Comparison of ENCODE assay signal across 8 mouse cellular contexts in genomic region chr6:113604432-113605223, GRCm38 (mm10). TPM values are rescaled to one million over a fixed set of nuclear protein-coding genes. Genes with fewer than 3 reads are reported as not detected.
DNase-seq lines count a peak whose midpoint lies in the region; ATAC-seq lines count a peak whose summit lies in the region.

TSS of gene Brk1 (plus strand) at chr6:113604772.

- peak; percentile 92 for ATAC-seq in erythroid progenitor cell, adult 5-6 weeks (replicated peaks; ENCODE audit: low FRiP score, poor library complexity, severe bottlenecking)
- ATAC-seq in heart, embryonic 13.5 days (ENCODE audit: extremely low read depth, insufficient number of reproducible peaks, low FRiP score, low TSS enrichment) = peak; percentile 86
- peak; percentile 91 for ATAC-seq in liver, embryonic 13.5 days (ENCODE audit: low read depth)
- peak; percentile 93 for ATAC-seq in stomach, embryonic 16.5 days (ENCODE audit: insufficient read depth, low FRiP score)

- no peaks in the 10 kb centered on the region for H3K9me3 ChIP-seq in heart, embryonic 13.5 days
- no peaks in the 10 kb centered on the region for H3K9me3 ChIP-seq in liver, embryonic 13.5 days (replicated peaks)
- H3K9me3 ChIP-seq in stomach, embryonic 16.5 days (replicated peaks; ENCODE audit: control insufficient read depth, low read length) = no peaks in the 10 kb centered on the region

- H3K36me3 ChIP-seq in heart, embryonic 13.5 days = peaks cover 11% of the 10 kb centered on the region; the same call in 1 of the 2 replicates
- H3K36me3 ChIP-seq in liver, embryonic 13.5 days = peaks cover 17% of the 10 kb centered on the region
- H3K36me3 ChIP-seq in stomach, embryonic 16.5 days (ENCODE audit: control insufficient read depth, insufficient read depth, low read length) = no peaks in the 10 kb centered on the region; the same call in 1 of the 2 replicates

- H3K4me1 ChIP-seq in heart, embryonic 13.5 days = peaks cover 30% of the 10 kb centered on the region
- peaks cover 30% of the 10 kb centered on the region for H3K4me1 ChIP-seq in liver, embryonic 13.5 days (replicated peaks)
- peaks cover 15% of the 10 kb centered on the region for H3K4me1 ChIP-seq in stomach, embryonic 16.5 days (ENCODE audit: control insufficient read depth, insufficient read depth, low read length)

- no peaks in the 10 kb centered on the region for H3K27me3 ChIP-seq in heart, embryonic 13.5 days (replicated peaks)
- no peaks in the 10 kb centered on the region for H3K27me3 ChIP-seq in liver, embryonic 13.5 days
- no peaks in the 10 kb centered on the region for H3K27me3 ChIP-seq in stomach, embryonic 16.5 days (ENCODE audit: control insufficient read depth, insufficient read depth, low read length)

- peak within 1 kb of the TSS; percentile 89 for H3K27ac ChIP-seq in heart, embryonic 13.5 days (replicated peaks)
- peak within 1 kb of the TSS; percentile 80 for H3K27ac ChIP-seq in liver, embryonic 13.5 days
- peak within 1 kb of the TSS; percentile 90 for H3K27ac ChIP-seq in stomach, embryonic 16.5 days (ENCODE audit: low read length)

- DNase-seq in CD4-positive helper T cell, adult 2 months (ENCODE audit: low read depth, low spot score) = peak; percentile 92
- peak; percentile 82 for DNase-seq in brain, embryonic 18.5 days (ENCODE audit: low read depth, low spot score)
- DNase-seq in kidney, postnatal 14 days = peak; percentile 93
- DNase-seq in liver, embryonic 13.5 days = peak; percentile 79
- peak; percentile 88 for DNase-seq in neural tube, embryonic 10.5 days (ENCODE audit: extremely low spot score, low spot score)

- peak within 1 kb of the TSS; percentile 96 for H3K9ac ChIP-seq in heart, embryonic 13.5 days
- peak within 1 kb of the TSS; percentile 93 for H3K9ac ChIP-seq in liver, embryonic 13.5 days
- peak within 1 kb of the TSS; percentile 90 for H3K9ac ChIP-seq in stomach, embryonic 16.5 days (ENCODE audit: low read length)

- under 1% methylated on average over 63 of the region's 65 CpGs for WGBS in heart, embryonic 13.5 days
- WGBS in liver, embryonic 13.5 days (ENCODE audit: insufficient replicate concordance) = under 1% methylated on average over 65 of the region's 65 CpGs
- under 1% methylated on average over 62 of the region's 65 CpGs for WGBS in stomach, embryonic 16.5 days

- peak within 1 kb of the TSS; percentile 98 for H3K4me3 ChIP-seq in heart, embryonic 13.5 days
- peak within 1 kb of the TSS; percentile 96 for H3K4me3 ChIP-seq in liver, embryonic 13.5 days (replicated peaks)
- H3K4me3 ChIP-seq in stomach, embryonic 16.5 days (replicated peaks; ENCODE audit: low read length) = peak within 1 kb of the TSS; percentile 92

- H3K4me2 ChIP-seq in heart, embryonic 13.5 days = peak within 1 kb of the TSS; percentile 88
- peak within 1 kb of the TSS; percentile 86 for H3K4me2 ChIP-seq in liver, embryonic 13.5 days
- peak within 1 kb of the TSS; percentile 90 for H3K4me2 ChIP-seq in stomach, embryonic 16.5 days (ENCODE audit: low read depth, low read length)

RNA-seq across cellular contexts. Expression of gene Brk1, which starts in this region (rescaled TPM):
- 109 and 117 TPM in 2 replicates for total RNA-seq in erythroid progenitor cell, adult 5-6 weeks (2015; ENCODE audit: low replicate concordance)
- 41.2 and 42.5 TPM in 2 replicates for total RNA-seq in erythroid progenitor cell, adult 5-6 weeks (2017; ENCODE audit: low replicate concordance)
- 162 and 177 TPM in 2 replicates for polyA plus RNA-seq in heart, embryonic 13.5 days (2015; fragmentation: Nextera tagmentation; extraction: Ambion mirVana)
- polyA plus RNA-seq in liver, embryonic 13.5 days (2015; fragmentation: Nextera tagmentation; extraction: Ambion mirVana) = 101 and 104 TPM in 2 replicates
- 204 and 207 TPM in 2 replicates for polyA plus RNA-seq in stomach, embryonic 16.5 days (2015; fragmentation: Nextera tagmentation; extraction: Ambion mirVana)

Comparison
In these comparisons a context has a peak if more than half of its experiments do, and no peak if none do; other contexts are left out.
1. Peak in every context shown above with its lines: DNase-seq, ATAC-seq, H3K4me3 ChIP-seq and H3K27ac ChIP-seq.